ENCODE assay signal across 8 mouse cellular contexts in the genomic region with DNA sequence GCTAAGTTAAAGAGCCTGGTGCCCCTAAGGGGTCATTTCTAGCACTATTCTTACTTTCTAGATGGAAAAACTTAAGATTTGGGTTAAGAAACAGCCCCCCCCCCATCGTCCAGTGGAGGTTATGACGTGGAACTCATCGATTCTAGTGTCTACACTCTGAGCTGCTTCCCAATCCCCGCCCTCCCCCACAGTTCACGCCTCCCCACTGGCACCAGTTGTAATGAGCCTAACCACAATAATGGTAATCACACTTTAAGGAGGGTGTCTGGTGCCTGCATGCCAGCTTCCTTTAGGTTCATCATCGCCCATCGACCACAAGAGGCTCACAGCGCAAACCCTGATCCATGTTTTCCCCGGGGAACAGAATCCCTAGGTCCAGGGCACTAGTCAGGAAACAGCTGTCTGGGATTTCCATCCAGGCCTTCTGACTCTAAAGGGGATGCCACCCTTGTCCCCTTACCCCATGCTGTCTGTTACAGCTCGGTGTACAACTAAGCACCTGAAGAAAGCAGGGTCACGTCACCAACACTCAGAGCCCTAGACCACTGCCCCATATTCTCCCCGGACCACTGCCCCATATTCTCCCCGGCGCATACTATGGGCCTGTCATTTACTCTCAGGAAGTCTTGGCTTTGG. TPM values are rescaled to one million over a fixed set of nuclear protein-coding genes. Genes with fewer than 3 reads are reported as not detected.
DNase-seq lines count a peak whose midpoint lies in the region; ATAC-seq and TF ChIP-seq lines count a peak whose summit lies in the region.

No protein-coding gene starts in this region.

- intact Hi-C loops in heart, postnatal 25 days (cut with DNase I): no loop called here

- H3K4me1 ChIP-seq in heart, embryonic 10.5 days: peaks cover 75% of the 10 kb centered on the region
- H3K4me1 ChIP-seq in E14TG2a.4 (replicated peaks; ENCODE audit: low read depth, low read length): peaks cover 84% of the 10 kb centered on the region
- peaks cover 19% of the 10 kb centered on the region for H3K4me1 ChIP-seq in hindbrain, embryonic 11.5 days (replicated peaks; ENCODE audit: control insufficient read depth, insufficient read depth, low read length)
- H3K4me1 ChIP-seq in midbrain, embryonic 10.5 days: peaks cover 83% of the 10 kb centered on the region

- TF ChIP-seq CTCF in E14TG2a.4 (conservative IDR thresholded peaks at IDR 0.05; ENCODE audit: low read length): no peak

- WGBS in heart, embryonic 10.5 days: 77% methylated on average over 14 of the region's 14 CpGs
- 74% methylated on average over 14 of the region's 14 CpGs for WGBS in hindbrain, embryonic 11.5 days
- WGBS in midbrain, embryonic 10.5 days: 83% methylated on average over 14 of the region's 14 CpGs

- peak overlapping the region; percentile 75 for H3K4me2 ChIP-seq in hindbrain, embryonic 11.5 days (replicated peaks; ENCODE audit: low read depth, low read length)

- H3K27ac ChIP-seq in heart, embryonic 10.5 days: 0 out of 2 replicates have a peak overlapping the region, but pooled peaks have one; percentile 100
- H3K27ac ChIP-seq in hindbrain, embryonic 11.5 days (ENCODE audit: low read depth, low read length): no peak overlapping the region
- no peak overlapping the region for H3K27ac ChIP-seq in midbrain, embryonic 10.5 days (replicated peaks)

- no peaks in the 10 kb centered on the region for H3K9me3 ChIP-seq in heart, embryonic 10.5 days
- H3K9me3 ChIP-seq in E14TG2a.4 (ENCODE audit: low read length): no peaks in the 10 kb centered on the region
- no peaks in the 10 kb centered on the region for H3K9me3 ChIP-seq in hindbrain, embryonic 11.5 days (ENCODE audit: control insufficient read depth, low read length)
- no peaks in the 10 kb centered on the region for H3K9me3 ChIP-seq in midbrain, embryonic 10.5 days (replicated peaks)

- ATAC-seq in hindbrain, embryonic 11.5 days (ENCODE audit: low FRiP score): no peak

- H3K9ac ChIP-seq in hindbrain, embryonic 11.5 days (ENCODE audit: low read depth, low read length): peak overlapping the region; percentile 99

- peaks cover 11% of the 10 kb centered on the region for H3K36me3 ChIP-seq in heart, embryonic 10.5 days
- 0 out of 2 replicates have a peak, but pooled peaks cover 4% of the 10 kb centered on the region for H3K36me3 ChIP-seq in E14TG2a.4 (ENCODE audit: insufficient read depth, low read length)
- H3K36me3 ChIP-seq in hindbrain, embryonic 11.5 days (ENCODE audit: control insufficient read depth, insufficient read depth, low read length): no peaks in the 10 kb centered on the region
- peaks cover 33% of the 10 kb centered on the region for H3K36me3 ChIP-seq in midbrain, embryonic 10.5 days

- DNase-seq in heart, embryonic 10.5 days (ENCODE audit: low spot score): no peak
- DNase-seq in heart, postnatal 25 days (ENCODE audit: low spot score): no peak
- DNase-seq in hindbrain, embryonic 11.5 days (ENCODE audit: low spot score): no peak
- no peak for DNase-seq in midbrain, embryonic 10.5 days (ENCODE audit: low spot score)
- DNase-seq in urinary bladder, adult 18-20 months (ENCODE audit: low spot score in 2 of 2): no peak
- DNase-seq in gastrocnemius, postnatal 4 days (ENCODE audit: low spot score in 2 of 2): no peak
- no peak for DNase-seq in c-Kit-positive CD71-positive TER-119-positive erythroid progenitor cells, embryonic 14.5 days (ENCODE audit: low spot score)

- no peaks in the 10 kb centered on the region for H3K27me3 ChIP-seq in heart, embryonic 10.5 days (ENCODE audit: insufficient read depth, poor library complexity, severe bottlenecking)
- H3K27me3 ChIP-seq in E14TG2a.4 (ENCODE audit: insufficient read depth, low read length): peaks cover 16% of the 10 kb centered on the region
- H3K27me3 ChIP-seq in hindbrain, embryonic 11.5 days (ENCODE audit: control insufficient read depth, insufficient read depth, low read length): no peaks in the 10 kb centered on the region
- no peaks in the 10 kb centered on the region for H3K27me3 ChIP-seq in midbrain, embryonic 10.5 days (ENCODE audit: low read depth, poor library complexity, severe bottlenecking)

- H3K4me3 ChIP-seq in heart, embryonic 10.5 days: peak overlapping the region; percentile 100
- H3K4me3 ChIP-seq in E14TG2a.4 (replicated peaks; ENCODE audit: low read length): peak overlapping the region; percentile 91; the same call in 1 of the 2 replicates
- peak overlapping the region; percentile 100 for H3K4me3 ChIP-seq in hindbrain, embryonic 11.5 days (ENCODE audit: low read depth, low read length)
- H3K4me3 ChIP-seq in midbrain, embryonic 10.5 days: peak overlapping the region; percentile 100

RNA-seq across cellular contexts. Expression of gene Map7d1, which starts 2.4 kb away (rescaled TPM):
- 49.1 and 74.8 TPM in 2 replicates for polyA plus RNA-seq in heart, embryonic 10.5 days (2016; fragmentation: Nextera tagmentation; extraction: Ambion mirVana)
- total RNA-seq in heart, postnatal 25 days (2021): 100 to 1,000 TPM; 255 to 285 TPM
- polyA plus RNA-seq in hindbrain, embryonic 11.5 days (2014; fragmentation: Nextera tagmentation; extraction: Ambion mirVana): 54.6 and 65.5 TPM in 2 replicates
- 59.8 and 69.7 TPM in 2 replicates for polyA plus RNA-seq in midbrain, embryonic 10.5 days (2016; fragmentation: Nextera tagmentation; extraction: Ambion mirVana)
- total RNA-seq in gastrocnemius, postnatal 4 days (2021): 100 to 1,000 TPM; 254 to 283 TPM

RNA-seq across cellular contexts. Expression of gene Trappc3, which starts 8.4 kb away (rescaled TPM):
- 74.9 and 86.4 TPM in 2 replicates for polyA plus RNA-seq in heart, embryonic 10.5 days (2016; fragmentation: Nextera tagmentation; extraction: Ambion mirVana)
- total RNA-seq in heart, postnatal 25 days (2021): 10 to 100 TPM; 43.2 to 47.1 TPM
- polyA plus RNA-seq in hindbrain, embryonic 11.5 days (2014; fragmentation: Nextera tagmentation; extraction: Ambion mirVana): 17.8 and 39.1 TPM in 2 replicates
- 85.2 and 94.4 TPM in 2 replicates for polyA plus RNA-seq in midbrain, embryonic 10.5 days (2016; fragmentation: Nextera tagmentation; extraction: Ambion mirVana)
- 10 to 100 TPM; 36.6 to 37.3 TPM for total RNA-seq in gastrocnemius, postnatal 4 days (2021)

RNA-seq across cellular contexts. Expression of gene Col8a2, which starts 32.8 kb away (rescaled TPM):
- 3.3 and 3.7 TPM in 2 replicates for polyA plus RNA-seq in heart, embryonic 10.5 days (2016; fragmentation: Nextera tagmentation; extraction: Ambion mirVana)
- under 1 TPM; 0.75 to 0.81 TPM for total RNA-seq in heart, postnatal 25 days (2021)
- polyA plus RNA-seq in hindbrain, embryonic 11.5 days (2014; fragmentation: Nextera tagmentation; extraction: Ambion mirVana): 15.6 and 17.4 TPM in 2 replicates
- 2.8 and 6.5 TPM in 2 replicates for polyA plus RNA-seq in midbrain, embryonic 10.5 days (2016; fragmentation: Nextera tagmentation; extraction: Ambion mirVana)
- 10 to 100 TPM in 1 of 2 experiments, 1 to 10 TPM in 1; 7.0 to 10.1 TPM for total RNA-seq in gastrocnemius, postnatal 4 days (2021)

RNA-seq across cellular contexts. Expression of gene Thrap3, which starts 51.2 kb away (rescaled TPM):
- polyA plus RNA-seq in heart, embryonic 10.5 days (2016; fragmentation: Nextera tagmentation; extraction: Ambion mirVana): 194 and 200 TPM in 2 replicates
- 100 to 1,000 TPM; 108 to 111 TPM for total RNA-seq in heart, postnatal 25 days (2021)
- 191 and 228 TPM in 2 replicates for polyA plus RNA-seq in hindbrain, embryonic 11.5 days (2014; fragmentation: Nextera tagmentation; extraction: Ambion mirVana)
- polyA plus RNA-seq in midbrain, embryonic 10.5 days (2016; fragmentation: Nextera tagmentation; extraction: Ambion mirVana): 244 and 256 TPM in 2 replicates
- total RNA-seq in gastrocnemius, postnatal 4 days (2021): 100 to 1,000 TPM; 182 to 188 TPM
